8 mouse cellular contexts compared by ENCODE assay signal in genomic region chr5:3543629-3544479, GRCm38 (mm10). TPM values are rescaled to one million over a fixed set of nuclear protein-coding genes. Genes with fewer than 3 reads are reported as not detected.
DNase-seq lines count a peak whose midpoint lies in the region; ATAC-seq and TF ChIP-seq lines count a peak whose summit lies in the region.

TSS of gene Fam133b (plus strand) at chr5:3543833.

- no peaks in the 10 kb centered on the region for H3K9me3 ChIP-seq in heart, embryonic 12.5 days (replicated peaks)
- H3K9me3 ChIP-seq in kidney, postnatal 0 days (replicated peaks; ENCODE audit: low read length): no peaks in the 10 kb centered on the region
- no peaks in the 10 kb centered on the region for H3K9me3 ChIP-seq in liver, embryonic 11.5 days (ENCODE audit: control insufficient read depth, low read length)
- no peaks in the 10 kb centered on the region for H3K9me3 ChIP-seq in stomach, embryonic 14.5 days (ENCODE audit: control insufficient read depth, low read depth, low read length)

- peak; percentile 98 to 99 for DNase-seq in B cell, adult 2 months
- DNase-seq in brain, adult 2 months (ENCODE audit: low read depth, low spot score): peak; percentile 95
- DNase-seq in kidney, postnatal 0 days (ENCODE audit: low spot score): peak; percentile 94
- DNase-seq in liver, embryonic 11.5 days (ENCODE audit: low spot score): peak; percentile 95
- peak; percentile 95 for DNase-seq in naive thymus-derived CD4-positive, alpha-beta T cell, adult 2 months (ENCODE audit: low read depth)

- H3K9ac ChIP-seq in heart, embryonic 12.5 days: peak within 1 kb of the TSS; percentile 93
- H3K9ac ChIP-seq in kidney, postnatal 0 days (ENCODE audit: low read depth, low read length): peak within 1 kb of the TSS; percentile 95
- H3K9ac ChIP-seq in liver, embryonic 11.5 days (ENCODE audit: low read depth, low read length): peak within 1 kb of the TSS; percentile 96
- peak within 1 kb of the TSS; percentile 83 for H3K9ac ChIP-seq in stomach, embryonic 14.5 days (replicated peaks; ENCODE audit: low read depth, low read length)

- peak; percentile 98 for ATAC-seq in erythroblast, adult 5-6 weeks (replicated peaks; ENCODE audit: low FRiP score, poor library complexity, severe bottlenecking)
- ATAC-seq in heart, embryonic 12.5 days (ENCODE audit: insufficient number of reproducible peaks, low FRiP score): peak; percentile 93
- peak; percentile 95 for ATAC-seq in kidney, postnatal 0 days (replicated peaks; ENCODE audit: low FRiP score, low read depth)
- ATAC-seq in liver, embryonic 11.5 days (replicated peaks; ENCODE audit: low FRiP score): peak; percentile 95
- ATAC-seq in stomach, embryonic 14.5 days (ENCODE audit: insufficient number of reproducible peaks, insufficient read depth, low FRiP score, low read depth): peak; percentile 94

- peak within 1 kb of the TSS; percentile 90 for H3K27ac ChIP-seq in heart, embryonic 12.5 days (ENCODE audit: poor library complexity, severe bottlenecking)
- peak within 1 kb of the TSS; percentile 89 for H3K27ac ChIP-seq in kidney, postnatal 0 days
- H3K27ac ChIP-seq in liver, embryonic 11.5 days (ENCODE audit: low read depth, low read length): peak within 1 kb of the TSS; percentile 79
- peak within 1 kb of the TSS; percentile 92 for H3K27ac ChIP-seq in stomach, embryonic 14.5 days (ENCODE audit: low read length)

- H3K27me3 ChIP-seq in heart, embryonic 12.5 days (replicated peaks): no peaks in the 10 kb centered on the region
- no peaks in the 10 kb centered on the region for H3K27me3 ChIP-seq in kidney, postnatal 0 days (ENCODE audit: insufficient read depth, low read length)
- H3K27me3 ChIP-seq in liver, embryonic 11.5 days (replicated peaks; ENCODE audit: control insufficient read depth, insufficient read depth, low read length): no peaks in the 10 kb centered on the region
- no peaks in the 10 kb centered on the region for H3K27me3 ChIP-seq in stomach, embryonic 14.5 days (ENCODE audit: control insufficient read depth, insufficient read depth, low read length)

- under 1% methylated on average over 75 of the region's 80 CpGs for WGBS in heart, embryonic 12.5 days
- 0% methylated on average over 66 of the region's 80 CpGs for WGBS in kidney, postnatal 0 days
- WGBS in liver, embryonic 11.5 days: under 1% methylated on average over 79 of the region's 80 CpGs
- WGBS in stomach, embryonic 14.5 days: under 1% methylated on average over 67 of the region's 80 CpGs

- H3K36me3 ChIP-seq in heart, embryonic 12.5 days: peaks cover 9% of the 10 kb centered on the region
- H3K36me3 ChIP-seq in kidney, postnatal 0 days (ENCODE audit: insufficient read depth, low read length): no peaks in the 10 kb centered on the region
- H3K36me3 ChIP-seq in liver, embryonic 11.5 days (ENCODE audit: control insufficient read depth, insufficient read depth, low read length): peaks cover 2% of the 10 kb centered on the region; the same call in 1 of the 2 replicates
- no peaks in the 10 kb centered on the region for H3K36me3 ChIP-seq in stomach, embryonic 14.5 days (ENCODE audit: control insufficient read depth, insufficient read depth, low read length)

- H3K4me2 ChIP-seq in heart, embryonic 12.5 days: peak within 1 kb of the TSS; percentile 78
- H3K4me2 ChIP-seq in kidney, postnatal 0 days (ENCODE audit: low read length): peak within 1 kb of the TSS; percentile 75
- peak within 1 kb of the TSS; percentile 81 for H3K4me2 ChIP-seq in liver, embryonic 11.5 days
- H3K4me2 ChIP-seq in stomach, embryonic 14.5 days (replicated peaks; ENCODE audit: low read depth, low read length): peak within 1 kb of the TSS; percentile 72

- peak; percentile 96 for TF ChIP-seq CTCF in kidney, postnatal 0 days (IDR thresholded peaks at IDR 0.05; ENCODE audit: low read depth)

- peaks cover 15% of the 10 kb centered on the region for H3K4me1 ChIP-seq in heart, embryonic 12.5 days (replicated peaks)
- H3K4me1 ChIP-seq in kidney, postnatal 0 days (replicated peaks; ENCODE audit: insufficient read depth, low read length): peaks cover 14% of the 10 kb centered on the region; the same call in 1 of the 2 replicates
- peaks cover 8% of the 10 kb centered on the region; the same call in 1 of the 2 replicates for H3K4me1 ChIP-seq in liver, embryonic 11.5 days (replicated peaks; ENCODE audit: control insufficient read depth, insufficient read depth, low read length)
- peaks cover 8% of the 10 kb centered on the region for H3K4me1 ChIP-seq in stomach, embryonic 14.5 days (ENCODE audit: control insufficient read depth, insufficient read depth, low read length)

- peak within 1 kb of the TSS; percentile 98 for H3K4me3 ChIP-seq in heart, embryonic 12.5 days
- H3K4me3 ChIP-seq in kidney, postnatal 0 days (replicated peaks; ENCODE audit: low read depth, low read length): peak within 1 kb of the TSS; percentile 99
- H3K4me3 ChIP-seq in liver, embryonic 11.5 days (ENCODE audit: low read depth, low read length): peak within 1 kb of the TSS; percentile 92
- H3K4me3 ChIP-seq in stomach, embryonic 14.5 days (ENCODE audit: low read depth, low read length): peak within 1 kb of the TSS; percentile 66

RNA-seq across cellular contexts. Expression of gene Fam133b, which starts in this region (rescaled TPM):
- total RNA-seq in erythroblast, adult 5-6 weeks (2015; ENCODE audit: low replicate concordance): 28.4 and 32.2 TPM in 2 replicates
- total RNA-seq in erythroblast, adult 5-6 weeks (2017; ENCODE audit: low replicate concordance): 51.6 and 76.8 TPM in 2 replicates
- 17.9 and 21.3 TPM in 2 replicates for polyA plus RNA-seq in heart, embryonic 12.5 days (2016; fragmentation: Nextera tagmentation; extraction: Ambion mirVana)
- 30.6 and 31.0 TPM in 2 replicates for polyA plus RNA-seq in kidney, postnatal 0 days (2015; fragmentation: Nextera tagmentation; extraction: Ambion mirVana)
- 26.2 and 28.4 TPM in 2 replicates for polyA plus RNA-seq in liver, embryonic 11.5 days (2014; fragmentation: Nextera tagmentation; extraction: Ambion mirVana)
- polyA plus RNA-seq in stomach, embryonic 14.5 days (2014; fragmentation: Nextera tagmentation; extraction: Ambion mirVana): 39.0 and 44.4 TPM in 2 replicates

Comparison
In these comparisons a context has a peak if more than half of its experiments do, and no peak if none do; other contexts are left out.
1. Peak in every context shown above with its lines: DNase-seq, ATAC-seq, H3K4me3 ChIP-seq and H3K27ac ChIP-seq.